Mouse (Mus musculus) spleen, adult 18-20 months (tissue): ENCODE data around the gene Fitm2.
"Not testable (repeated sequence)": the region's sequence is repeated elsewhere in the genome, so short reads cannot be mapped to it uniquely, and the experiment has no call there.

Source experiments
- DNase-seq, 2 experiments: peaks; one replicate each; pipeline ENCODE4 v3.0.0; 2022; ENCODE audit warnings: mixed read lengths in 2 of 2

Gene Fitm2

GRCm38 (mm10) chr2:163462801-163463200, 9.6 kb downstream of the Fitm2 start:
- no peak for DNase-seq

- no peak for DNase-seq
Measured at GRCm38 (mm10) chr2:163462386-163462785, 10.0 kb downstream of the Fitm2 start.

GRCm38 (mm10) chr2:163461307-163461706, 11.1 kb downstream of the Fitm2 start:
- not testable (repeated sequence) for DNase-seq

GRCm38 (mm10) chr2:163460622-163461021, 11.8 kb downstream of the Fitm2 start:
- no peak for DNase-seq

GRCm38 (mm10) chr2:163459380-163459779, 13.0 kb downstream of the Fitm2 start:
- DNase-seq = no peak

- no peak for DNase-seq
Measured at GRCm38 (mm10) chr2:163458539-163459265, 13.7 kb downstream of the Fitm2 start.

- DNase-seq = no peak
Measured at GRCm38 (mm10) chr2:163453378-163453777, 19.1 kb downstream of the Fitm2 start.

GRCm38 (mm10) chr2:163452738-163453137, 19.7 kb downstream of the Fitm2 start:
- no peak for DNase-seq

GRCm38 (mm10) chr2:163450668-163451295, 21.6 kb downstream of the Fitm2 start:
- no peak for DNase-seq

GRCm38 (mm10) chr2:163449276-163449675, 23.2 kb downstream of the Fitm2 start:
- DNase-seq = no peak

GRCm38 (mm10) chr2:163447375-163447774, 25.1 kb downstream of the Fitm2 start:
- no peak for DNase-seq

- DNase-seq = no peak
Measured at GRCm38 (mm10) chr2:163444017-163444416, 28.4 kb downstream of the Fitm2 start.

- DNase-seq = no peak
Measured at GRCm38 (mm10) chr2:163443543-163443942, 28.9 kb downstream of the Fitm2 start.

GRCm38 (mm10) chr2:163439488-163439887, 32.9 kb downstream of the Fitm2 start:
- no peak for DNase-seq

GRCm38 (mm10) chr2:163438619-163439451, 33.6 kb downstream of the Fitm2 start:
- no peak for DNase-seq

GRCm38 (mm10) chr2:163438246-163438618, 34.2 kb downstream of the Fitm2 start, which contains the start of gene Gdap1l1:
Gene Gdap1l1 (plus strand): TSS chr2:163438476.
- no peak for DNase-seq

- no peak for DNase-seq
Measured at GRCm38 (mm10) chr2:163437800-163438199, 34.6 kb downstream of the Fitm2 start.

GRCm38 (mm10) chr2:163433971-163434370, 38.5 kb downstream of the Fitm2 start:
- DNase-seq = no peak

- no peak for DNase-seq
Measured at GRCm38 (mm10) chr2:163431289-163431688, 41.1 kb downstream of the Fitm2 start.

- DNase-seq = no peak
Measured at GRCm38 (mm10) chr2:163428346-163429011, 44.0 kb downstream of the Fitm2 start.

GRCm38 (mm10) chr2:163424597-163424996, 47.8 kb downstream of the Fitm2 start, which contains the start of gene Oser1:
Gene Oser1 (minus strand): TSS chr2:163424697.
- no peak for DNase-seq

- DNase-seq = no peak
Measured at GRCm38 (mm10) chr2:163422895-163423660, 49.4 kb downstream of the Fitm2 start.
